Mouse (Mus musculus) left cerebral cortex, postnatal 14 days (tissue): Measurements from ENCODE around the gene Gdf9. TPM values are rescaled to one million over a fixed set of nuclear protein-coding genes. Genes with fewer than 3 reads are reported as not detected.

Source experiments
- DNase-seq, 2 experiments: peaks; one replicate each; pipeline ENCODE4 v3.0.0; 2021 to 2022; ENCODE audit warnings: low spot score in 2 of 2, mixed read lengths in 1 of 2
- intact Hi-C: fragments of 180-260 bp; cut with DNase I; formaldehyde crosslinking; loops from one replicate; pipeline ENCODE4 v1.15.1; 2025
- total RNA-seq, 2 experiments: library from RNA; stranded (reverse); gene quantifications; 2 replicates each; pipeline ENCODE4 v1.2.3; 2021

Gdf9 gene
- total RNA-seq, 2 experiments from 2014 or later, result 0.55 to 1.1 TPM

GRCm38 (mm10) chr11:53469294-53469967, 38.6 kb downstream of the Gdf9 start:
- DNase-seq, result peak in 1 of 2 experiments; percentile 89
- intact Hi-C loops, result loop anchor here (5.0 kb wide), 2 partner anchors 37 to 268 kb away; partner anchors contain the start of genes Gdf9 and Uqcrq

- intact Hi-C loops, result loop anchor here (2.0 to 5.0 kb wide), 4 partner anchors 38 to 267 kb away; partner anchors contain the start of genes Gdf9 and Uqcrq
- DNase-seq, result peak; percentile 96 to 97
Measured at GRCm38 (mm10) chr11:53469968-53470695, 39.3 kb downstream of the Gdf9 start, which contains the start of gene Gm9837. TSS of gene Gm9837 (minus strand) at chr11:53470479.

- DNase-seq, result no peak
- intact Hi-C loops, result no loop called here
Measured at GRCm38 (mm10) chr11:53472709-53473108, 41.9 kb downstream of the Gdf9 start.

GRCm38 (mm10) chr11:53475620-53476019, 44.8 kb downstream of the Gdf9 start:
- intact Hi-C loops, result no loop called here
- DNase-seq, result peak in 1 of 2 experiments; percentile 40

GRCm38 (mm10) chr11:53477833-53478232, 47.0 kb downstream of the Gdf9 start:
- intact Hi-C loops, result no loop called here
- no peak for DNase-seq

GRCm38 (mm10) chr11:53478383-53479170, 47.8 kb downstream of the Gdf9 start:
- intact Hi-C loops, result no loop called here
- DNase-seq, result peak in 1 of 2 experiments; percentile 45

- peak in 1 of 2 experiments; percentile 45 for DNase-seq
- intact Hi-C loops, result no loop called here
Measured at GRCm38 (mm10) chr11:53479171-53479782, 48.5 kb downstream of the Gdf9 start.

- peak; percentile 72 to 78 for DNase-seq
- intact Hi-C loops, result no loop called here
Measured at GRCm38 (mm10) chr11:53479783-53480301, 49.0 kb downstream of the Gdf9 start, which contains the start of the genes Gm9945 and Sowaha. TSS of gene Gm9945 (plus strand) at chr11:53480166. TSS of gene Sowaha (minus strand) at chr11:53480274.

GRCm38 (mm10) chr11:53481088-53481730, 50.4 kb downstream of the Gdf9 start:
- intact Hi-C loops, result no loop called here
- DNase-seq, result no peak

- no peak for DNase-seq
- intact Hi-C loops, result no loop called here
Measured at GRCm38 (mm10) chr11:53483159-53483891, 52.5 kb downstream of the Gdf9 start.

- intact Hi-C loops, result no loop called here
- DNase-seq, result no peak
Measured at GRCm38 (mm10) chr11:53485719-53486118, 54.9 kb downstream of the Gdf9 start.

GRCm38 (mm10) chr11:53486351-53486750, 55.5 kb downstream of the Gdf9 start:
- intact Hi-C loops, result no loop called here
- no peak for DNase-seq

- DNase-seq, result no peak
- intact Hi-C loops, result no loop called here
Measured at GRCm38 (mm10) chr11:53486822-53487594, 56.2 kb downstream of the Gdf9 start.
